Mouse (Mus musculus) intestine, embryonic 15.5 days (tissue): ENCODE measurements around the gene Gm42688. TPM values are rescaled to one million over a fixed set of nuclear protein-coding genes. Genes with fewer than 3 reads are reported as not detected.

Experiments
- ATAC-seq: fragments of 200-750 bp; cut with Nextera tagmentation; 2 replicates; pipeline ENCODE4 v1.8.0; 2017; ENCODE audit warnings: moderate TSS enrichment, moderate library complexity
- H3K27ac ChIP-seq: fragments of 300-500 bp; sonication (generic); 2 replicates; pipeline ENCODE4 v1.5.1; 2015; ENCODE audit warnings: mild to moderate bottlenecking, inconsistent platforms
- H3K27me3 ChIP-seq: fragments of 300-500 bp; sonication (generic); replicated peaks from 2 replicates; pipeline ENCODE4 v1.6.1; 2015; ENCODE audit warnings: inconsistent platforms
- H3K36me3 ChIP-seq: fragments of 300-500 bp; sonication (generic); 2 replicates; pipeline ENCODE4 v1.6.1; 2015; ENCODE audit warnings: inconsistent platforms
- H3K4me1 ChIP-seq: fragments of 300-500 bp; sonication (generic); replicated peaks from 2 replicates; pipeline ENCODE4 v1.6.1; 2015; ENCODE audit warnings: inconsistent platforms
- H3K4me2 ChIP-seq: fragments of 300-500 bp; sonication (generic); replicated peaks from 2 replicates; pipeline ENCODE4 v1.6.1; 2015; ENCODE audit warnings: mild to moderate bottlenecking, inconsistent platforms
- H3K4me3 ChIP-seq: fragments of 300-500 bp; sonication (generic); replicated peaks from 2 replicates; pipeline ENCODE4 v1.5.1; 2015; ENCODE audit warnings: inconsistent platforms
- H3K9ac ChIP-seq: fragments of 300-500 bp; sonication (generic); 2 replicates; pipeline ENCODE4 v1.6.1; 2015; ENCODE audit warnings: inconsistent platforms
- H3K9me3 ChIP-seq: fragments of 300-500 bp; sonication (generic); 2 replicates; pipeline ENCODE4 v1.6.1; 2016; ENCODE audit warnings: inconsistent platforms
- WGBS: fragments of 180-500 bp; shearing (Covaris S2); methylation state at CpG from one replicate; pipeline ENCODE4 v1.1.7; 2015; 5-methylcytosine and 5-hydroxymethylcytosine counted together
- polyA plus RNA-seq: library from polyadenylated mRNA; unstranded; fragments of >200 nt; fragmentation: Nextera tagmentation; extraction: Ambion mirVana; gene quantifications from 2 replicates; pipeline ENCODE4 v1.2.1, GENCODE M21; 2015

Gm42688 gene
- polyA plus RNA-seq, 1 experiment from 2014 or later: 2.3 TPM

GRCm38 (mm10) chr6:83121863-83122710 is 20.7 kb downstream of the Gm42688 start:
- peak overlapping the region; percentile 91 for H3K9ac ChIP-seq
- peak overlapping the region; percentile 65 for H3K4me3 ChIP-seq
- H3K4me1 ChIP-seq: peaks cover 42% of the 10 kb centered on the region
- peak overlapping the region; percentile 98 for H3K4me2 ChIP-seq
- H3K36me3 ChIP-seq: peaks cover 19% of the 10 kb centered on the region
- ATAC-seq: peak; percentile 53
- no peaks in the 10 kb centered on the region for H3K27me3 ChIP-seq
- H3K9me3 ChIP-seq: no peaks in the 10 kb centered on the region
- H3K27ac ChIP-seq: peak overlapping the region; percentile 97
- under 1% methylated on average over 52 of the region's 52 CpGs for WGBS

GRCm38 (mm10) chr6:83122961-83123360 is 21.5 kb downstream of the Gm42688 start:
- 87% methylated on average over 5 of the region's 5 CpGs for WGBS
- H3K36me3 ChIP-seq: peaks cover 13% of the 10 kb centered on the region
- no peaks in the 10 kb centered on the region for H3K27me3 ChIP-seq
- H3K9me3 ChIP-seq: no peaks in the 10 kb centered on the region
- H3K27ac ChIP-seq: no peak overlapping the region
- H3K4me2 ChIP-seq: peak overlapping the region; percentile 98
- 0 out of 2 replicates have a peak overlapping the region, but pooled peaks have one; percentile 4 for H3K4me3 ChIP-seq
- H3K9ac ChIP-seq: no peak overlapping the region
- H3K4me1 ChIP-seq: peaks cover 40% of the 10 kb centered on the region
- no peak for ATAC-seq

GRCm38 (mm10) chr6:83124851-83125312 is 23.5 kb downstream of the Gm42688 start:
- Histone ChIP-seq H3K9me3 (no peaks in the 10 kb centered on the region), H3K36me3 (no peaks in the 10 kb centered on the region), H3K4me3 (peak overlapping the region; percentile 72), H3K4me1 (peaks cover 30% of the 10 kb centered on the region), H3K4me2 (peak overlapping the region; percentile 89), H3K9ac (peak overlapping the region; percentile 71), H3K27me3 (no peaks in the 10 kb centered on the region), H3K27ac (no peak overlapping the region)
- ATAC-seq: peak; percentile 21
- WGBS: under 1% methylated on average over 30 of the region's 30 CpGs

GRCm38 (mm10) chr6:83125331-83125730 is 23.9 kb downstream of the Gm42688 start, which contains the start of gene Ino80b:
Ino80b (minus strand) TSS chr6:83125431.
- Histone ChIP-seq H3K27ac (no peak within 1 kb of the TSS), H3K36me3 (no peaks in the 10 kb centered on the region), H3K4me2 (peak within 1 kb of the TSS; percentile 89), H3K4me3 (peak within 1 kb of the TSS; percentile 72), H3K4me1 (peaks cover 25% of the 10 kb centered on the region), H3K27me3 (no peaks in the 10 kb centered on the region), H3K9me3 (no peaks in the 10 kb centered on the region), H3K9ac (peak within 1 kb of the TSS; percentile 71)
- WGBS: 18% methylated on average over 5 of the region's 5 CpGs
- ATAC-seq: no peak

GRCm38 (mm10) chr6:83127419-83127818 is 26.0 kb downstream of the Gm42688 start:
- no peak overlapping the region for H3K4me2 ChIP-seq
- H3K27ac ChIP-seq: no peak overlapping the region
- H3K4me1 ChIP-seq: peaks cover 14% of the 10 kb centered on the region
- H3K36me3 ChIP-seq: no peaks in the 10 kb centered on the region
- ATAC-seq: no peak
- no peaks in the 10 kb centered on the region for H3K27me3 ChIP-seq
- no peak overlapping the region for H3K9ac ChIP-seq
- no peak overlapping the region for H3K4me3 ChIP-seq
- WGBS: 96% methylated on average over 5 of the region's 5 CpGs
- H3K9me3 ChIP-seq: no peaks in the 10 kb centered on the region

GRCm38 (mm10) chr6:83131469-83132034 is 30.1 kb downstream of the Gm42688 start:
- H3K4me1 ChIP-seq: peaks cover 21% of the 10 kb centered on the region
- no peak overlapping the region for H3K4me3 ChIP-seq
- H3K27ac ChIP-seq: peak overlapping the region; percentile 85
- H3K4me2 ChIP-seq: peak overlapping the region; percentile 47
- WGBS: 46% methylated on average over 6 of the region's 6 CpGs
- H3K36me3 ChIP-seq: no peaks in the 10 kb centered on the region
- no peak overlapping the region for H3K9ac ChIP-seq
- no peaks in the 10 kb centered on the region for H3K9me3 ChIP-seq
- peak; percentile 74 for ATAC-seq
- H3K27me3 ChIP-seq: no peaks in the 10 kb centered on the region

GRCm38 (mm10) chr6:83132176-83132919 is 30.9 kb downstream of the Gm42688 start:
- 71% methylated on average over 9 of the region's 9 CpGs for WGBS
- H3K4me3 ChIP-seq: no peak overlapping the region
- no peak overlapping the region for H3K9ac ChIP-seq
- peak overlapping the region; percentile 85 for H3K27ac ChIP-seq
- no peaks in the 10 kb centered on the region for H3K9me3 ChIP-seq
- no peaks in the 10 kb centered on the region for H3K27me3 ChIP-seq
- peaks cover 23% of the 10 kb centered on the region for H3K4me1 ChIP-seq
- no peak for ATAC-seq
- H3K4me2 ChIP-seq: no peak overlapping the region
- no peaks in the 10 kb centered on the region for H3K36me3 ChIP-seq

- H3K4me1 ChIP-seq: peaks cover 37% of the 10 kb centered on the region
- WGBS: 61% methylated on average over 3 of the region's 3 CpGs
- H3K9me3 ChIP-seq: no peaks in the 10 kb centered on the region
- ATAC-seq: no peak
- no peak overlapping the region for H3K4me3 ChIP-seq
- no peak overlapping the region for H3K4me2 ChIP-seq
- no peaks in the 10 kb centered on the region for H3K36me3 ChIP-seq
- H3K27ac ChIP-seq: no peak overlapping the region
- H3K27me3 ChIP-seq: no peaks in the 10 kb centered on the region
- H3K9ac ChIP-seq: no peak overlapping the region
Observed at GRCm38 (mm10) chr6:83134226-83134625, 32.8 kb downstream of the Gm42688 start.

- WGBS: 59% methylated on average over 7 of the region's 7 CpGs
- no peak for ATAC-seq
- H3K4me3 ChIP-seq: peak within 1 kb of the TSS; percentile 52
- H3K27me3 ChIP-seq: no peaks in the 10 kb centered on the region
- H3K4me2 ChIP-seq: peak within 1 kb of the TSS; percentile 75
- H3K36me3 ChIP-seq: no peaks in the 10 kb centered on the region
- H3K9me3 ChIP-seq: no peaks in the 10 kb centered on the region
- peak within 1 kb of the TSS; percentile 76 for H3K9ac ChIP-seq
- H3K27ac ChIP-seq: peak within 1 kb of the TSS; percentile 99
- H3K4me1 ChIP-seq: peaks cover 37% of the 10 kb centered on the region
Observed at GRCm38 (mm10) chr6:83134951-83135513, 33.6 kb downstream of the Gm42688 start, which contains the start of gene Rtkn. Rtkn (plus strand) TSS chr6:83135463.

- WGBS: 5% methylated on average over 37 of the region's 37 CpGs
- H3K9me3 ChIP-seq: no peaks in the 10 kb centered on the region
- no peaks in the 10 kb centered on the region for H3K27me3 ChIP-seq
- no peaks in the 10 kb centered on the region for H3K36me3 ChIP-seq
- peak overlapping the region; percentile 76 for H3K9ac ChIP-seq
- H3K4me1 ChIP-seq: peaks cover 37% of the 10 kb centered on the region
- H3K27ac ChIP-seq: peak overlapping the region; percentile 99; the same call in 1 of the 2 replicates
- H3K4me2 ChIP-seq: peak overlapping the region; percentile 75
- H3K4me3 ChIP-seq: peak overlapping the region; percentile 52
- no peak for ATAC-seq
Observed at GRCm38 (mm10) chr6:83135571-83136161, 34.2 kb downstream of the Gm42688 start.

- no peak for ATAC-seq
- peaks cover 37% of the 10 kb centered on the region for H3K4me1 ChIP-seq
- peak overlapping the region; percentile 99 for H3K27ac ChIP-seq
- H3K4me2 ChIP-seq: peak overlapping the region; percentile 75
- H3K4me3 ChIP-seq: peak overlapping the region; percentile 52
- H3K36me3 ChIP-seq: no peaks in the 10 kb centered on the region
- peak overlapping the region; percentile 76 for H3K9ac ChIP-seq
- WGBS: 10% methylated on average over 5 of the region's 5 CpGs
- no peaks in the 10 kb centered on the region for H3K9me3 ChIP-seq
- no peaks in the 10 kb centered on the region for H3K27me3 ChIP-seq
Observed at GRCm38 (mm10) chr6:83136291-83136880, 35.0 kb downstream of the Gm42688 start.
